Mouse (Mus musculus) layer of hippocampus, adult 9-11 months (tissue): ENCODE measurements around the gene Klf13.

Source experiments
- DNase-seq: peaks from one replicate; pipeline ENCODE4 v3.0.0; 2022

Gene Klf13

GRCm38 (mm10) chr7:63879583-63879982 lies 59.1 kb downstream of the Klf13 start:
- no peak for DNase-seq

GRCm38 (mm10) chr7:63877610-63878009 lies 61.1 kb downstream of the Klf13 start:
- no peak for DNase-seq

GRCm38 (mm10) chr7:63876640-63877039 lies 62.1 kb downstream of the Klf13 start:
- DNase-seq: no peak

GRCm38 (mm10) chr7:63875686-63876085 lies 63.0 kb downstream of the Klf13 start:
- DNase-seq: no peak

GRCm38 (mm10) chr7:63873880-63874279 lies 64.8 kb downstream of the Klf13 start:
- DNase-seq: no peak

- DNase-seq: no peak
Observed at GRCm38 (mm10) chr7:63871698-63872097, 67.0 kb downstream of the Klf13 start.

GRCm38 (mm10) chr7:63868356-63868918 lies 70.3 kb downstream of the Klf13 start:
- DNase-seq: no peak

- DNase-seq: no peak
Observed at GRCm38 (mm10) chr7:63865911-63866310, 72.8 kb downstream of the Klf13 start.

GRCm38 (mm10) chr7:63863046-63863445 lies 75.7 kb downstream of the Klf13 start:
- DNase-seq: no peak

- no peak for DNase-seq
Observed at GRCm38 (mm10) chr7:63861123-63861522, 77.6 kb downstream of the Klf13 start.

- DNase-seq: peak; percentile 92
Observed at GRCm38 (mm10) chr7:63858571-63859152, 80.1 kb downstream of the Klf13 start.

- peak; percentile 8 for DNase-seq
Observed at GRCm38 (mm10) chr7:63857771-63858417, 80.8 kb downstream of the Klf13 start.

GRCm38 (mm10) chr7:63855283-63855682 lies 83.4 kb downstream of the Klf13 start:
- peak; percentile 59 for DNase-seq

- peak; percentile 40 for DNase-seq
Observed at GRCm38 (mm10) chr7:63851841-63852533, 86.7 kb downstream of the Klf13 start.
